Mouse (Mus musculus) layer of hippocampus, adult 9-10 months (tissue): ENCODE results near the gene Fam43b.
A peak's percentile ranks its signal among the peaks of the same experiment; 100 is the strongest.

Source experiments
- DNase-seq: peaks from one replicate; pipeline ENCODE4 v3.0.0; 2022; ENCODE audit warnings: low spot score

Gene Fam43b

DNA sequence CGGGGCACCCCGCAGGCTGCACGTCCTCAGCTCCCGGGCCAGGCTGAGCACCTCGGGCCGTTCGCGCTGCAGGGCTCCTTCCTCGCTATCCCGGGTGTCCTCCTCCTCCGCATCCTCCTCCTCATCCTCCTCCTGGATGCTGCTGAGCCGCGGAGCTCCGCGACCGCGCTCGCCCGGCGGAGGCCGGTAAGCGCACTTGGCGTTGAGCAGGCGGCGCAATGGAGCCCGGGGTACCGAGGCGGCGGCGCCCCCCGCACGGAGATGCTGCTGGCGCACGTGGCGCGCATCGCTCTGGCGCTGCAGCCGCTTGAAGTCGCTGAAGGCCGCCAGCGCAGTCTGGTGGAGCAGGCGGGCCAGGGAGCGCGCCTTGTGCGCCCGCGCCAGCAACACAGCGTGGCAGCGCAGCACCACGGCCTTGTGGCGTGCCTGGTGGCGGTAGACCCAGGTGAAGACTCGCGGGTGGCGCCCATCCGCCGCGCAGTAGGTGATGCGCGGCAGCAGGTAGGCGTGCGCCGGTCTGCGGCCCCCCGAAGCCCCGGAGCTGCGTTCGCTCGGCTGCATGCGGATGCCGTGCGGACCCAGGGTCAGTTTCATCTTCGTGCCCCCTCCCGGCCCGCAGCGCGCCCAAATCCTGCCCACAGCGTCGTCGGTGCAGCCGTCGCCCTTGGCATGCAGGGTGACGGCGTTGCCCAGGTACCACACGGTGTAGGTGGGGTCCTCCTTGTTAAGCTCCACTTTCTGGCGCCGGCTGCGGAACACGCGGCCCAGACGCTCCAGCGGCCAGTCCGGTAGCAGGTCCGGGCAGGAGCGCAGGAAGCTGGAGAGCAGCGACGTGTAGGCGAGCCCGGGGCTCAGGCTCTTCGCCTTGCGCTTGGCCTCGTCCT lies 999 bp downstream of the Fam43b start:
- no peak for DNase-seq

DNA sequence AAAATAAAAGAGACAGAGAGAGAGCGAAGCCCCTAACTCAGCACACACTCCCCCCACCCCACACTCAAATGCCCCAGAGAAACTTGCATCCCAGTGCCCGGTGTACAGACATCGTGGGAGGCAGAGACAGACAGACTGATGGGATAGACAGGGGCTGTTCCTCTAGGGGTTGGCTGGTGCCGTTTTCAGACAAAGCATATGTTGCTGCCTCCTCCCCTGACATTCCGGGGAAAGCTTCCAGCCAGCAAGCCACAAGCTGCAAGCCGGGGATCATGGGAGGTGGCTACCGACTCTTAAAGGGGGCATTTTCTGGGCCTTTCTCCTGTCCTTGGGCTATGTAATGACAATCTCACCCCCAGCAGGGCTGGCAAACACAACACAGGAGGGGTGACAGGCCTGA lies 2.6 kb downstream of the Fam43b start:
- DNase-seq: no peak

DNA sequence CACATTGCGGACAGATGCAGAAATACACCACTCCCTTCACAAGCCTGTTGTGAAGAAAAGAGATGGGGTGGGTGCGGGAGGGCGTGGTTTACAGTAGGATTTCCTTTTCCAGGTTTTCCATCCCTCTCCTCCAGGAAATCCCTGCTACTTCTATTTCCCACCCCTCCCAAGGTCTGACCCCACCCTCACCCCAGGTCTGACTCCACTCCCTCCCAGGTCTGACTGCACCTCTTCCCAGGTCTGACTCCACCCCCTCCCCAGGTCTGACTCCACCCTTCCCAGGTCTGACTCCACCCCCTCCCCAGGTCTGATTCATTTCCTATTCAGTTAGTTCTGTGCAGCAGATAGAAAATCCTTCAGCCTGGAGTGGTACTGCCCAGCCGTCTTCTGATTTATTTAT lies 12.5 kb downstream of the Fam43b start:
- DNase-seq: no peak

DNA sequence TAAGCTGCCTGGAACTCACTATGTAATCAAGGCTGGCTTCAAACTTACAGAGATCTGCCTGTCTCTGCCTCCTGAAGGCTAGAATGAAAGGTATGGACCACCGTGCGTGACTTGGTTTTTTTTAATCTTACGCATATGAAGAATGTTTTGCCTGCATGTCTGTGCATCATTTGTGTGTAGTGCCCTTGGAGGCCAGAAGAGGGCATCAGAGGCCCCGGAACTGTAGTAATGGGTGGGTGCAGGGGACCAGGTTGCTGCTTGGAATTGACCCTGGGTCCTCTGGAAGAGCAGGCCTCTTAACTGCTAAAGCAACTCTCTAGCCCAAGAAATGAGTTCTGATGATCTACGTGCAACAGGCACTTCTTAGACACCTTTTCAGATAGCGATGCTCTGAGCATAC lies 13.9 kb downstream of the Fam43b start:
- DNase-seq: no peak

DNA sequence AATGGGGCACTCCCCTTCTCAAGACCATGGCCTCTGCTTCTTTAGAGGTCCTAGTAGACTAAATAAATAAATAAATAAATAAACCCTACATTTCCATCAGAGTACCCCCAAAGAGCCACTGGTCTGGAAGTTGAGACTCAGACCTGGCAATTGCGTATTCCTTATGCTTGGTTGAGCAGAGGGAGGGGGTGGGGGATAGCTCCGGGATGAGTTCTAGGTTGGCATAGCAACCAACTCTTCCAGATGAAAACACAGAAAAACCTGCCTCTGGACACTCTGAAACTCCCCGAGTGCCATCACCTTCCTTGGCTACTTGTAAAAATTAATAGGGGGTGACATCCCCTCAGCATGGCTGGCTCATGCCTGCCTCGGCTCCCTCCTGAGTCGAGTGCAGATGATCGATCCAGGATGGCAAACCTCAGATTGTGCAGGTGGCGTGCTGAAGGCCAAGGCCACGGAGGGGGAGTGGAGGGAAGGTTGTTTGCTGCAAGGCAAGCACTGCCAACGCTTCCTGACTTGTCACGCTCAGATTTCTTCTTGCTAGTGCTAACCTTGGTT lies 16.1 kb downstream of the Fam43b start:
- no peak for DNase-seq

DNA sequence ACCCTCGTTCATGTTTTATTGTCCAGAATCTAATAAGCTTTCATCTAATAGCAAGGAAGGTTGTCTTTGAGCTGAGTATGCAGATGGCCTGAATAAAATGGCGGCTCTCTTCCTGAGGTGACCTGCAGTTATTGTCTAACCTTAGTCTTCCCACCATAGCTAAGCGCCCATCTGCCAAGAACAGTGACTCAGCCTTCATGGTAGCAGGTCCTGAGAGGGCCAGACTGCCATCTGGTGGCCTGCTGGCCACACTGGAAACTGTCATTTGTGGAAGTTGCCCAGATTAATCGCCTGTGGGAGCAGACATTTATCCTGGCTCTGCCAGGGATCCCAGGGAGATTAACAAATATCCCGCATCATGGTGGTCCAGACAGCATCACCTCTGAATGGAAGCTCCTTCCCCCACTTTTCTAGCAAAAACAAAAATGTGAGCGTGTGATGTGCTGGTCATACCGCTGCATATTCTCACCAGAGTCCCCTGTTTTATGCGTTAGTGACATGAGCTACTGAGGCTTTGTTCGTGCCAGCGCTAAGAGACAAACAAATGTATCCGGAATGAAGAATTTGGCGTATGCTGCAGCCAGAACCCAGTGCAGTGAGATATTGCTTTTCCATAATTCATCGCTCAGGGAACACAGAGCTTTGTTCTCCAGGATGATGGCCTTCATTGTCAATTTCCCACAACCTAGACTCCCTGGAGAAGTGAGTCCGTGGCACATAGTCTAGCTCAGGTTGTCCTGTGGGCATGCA lies 17.1 kb downstream of the Fam43b start:
- peak; percentile 56 for DNase-seq

DNA sequence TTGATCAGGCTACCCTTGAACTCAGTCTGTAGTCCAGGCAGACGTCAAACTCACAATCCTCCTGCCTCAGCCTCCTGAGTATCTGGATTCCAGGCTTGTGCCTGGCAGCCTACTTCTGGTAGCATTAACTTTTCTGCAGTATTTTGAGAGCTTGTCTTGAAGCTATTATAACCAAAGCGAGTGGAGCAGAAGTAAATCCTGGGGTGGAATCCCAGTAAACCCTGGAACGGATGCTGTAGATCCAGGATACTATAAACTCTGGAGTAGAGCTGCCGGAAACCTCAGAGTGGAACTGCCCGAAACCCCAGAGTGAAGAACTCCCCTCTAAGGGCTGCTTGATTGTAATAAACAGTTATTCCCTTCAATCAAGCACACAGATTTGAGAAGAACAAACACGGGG lies 18.8 kb downstream of the Fam43b start:
- no peak for DNase-seq

DNA sequence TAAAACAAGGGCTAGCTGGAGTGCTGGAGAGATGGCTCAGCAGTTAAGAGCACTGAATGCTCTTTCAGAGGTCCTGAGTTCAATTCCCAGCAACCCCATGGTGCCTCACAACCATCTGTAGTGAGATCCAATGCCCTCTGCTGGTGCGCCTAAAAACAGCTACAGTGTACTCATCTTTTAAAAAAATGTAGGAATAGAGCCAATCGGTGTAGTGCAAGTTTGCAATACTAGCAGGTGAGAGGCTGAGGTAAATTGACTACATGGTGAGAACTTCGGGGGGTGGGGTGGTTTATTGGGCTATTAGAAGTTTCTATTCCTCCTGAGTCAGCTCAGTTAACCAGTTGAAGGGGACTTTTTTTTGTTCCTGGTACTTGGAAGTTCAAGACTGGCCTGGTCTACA lies 21.2 kb downstream of the Fam43b start:
- DNase-seq: no peak

DNA sequence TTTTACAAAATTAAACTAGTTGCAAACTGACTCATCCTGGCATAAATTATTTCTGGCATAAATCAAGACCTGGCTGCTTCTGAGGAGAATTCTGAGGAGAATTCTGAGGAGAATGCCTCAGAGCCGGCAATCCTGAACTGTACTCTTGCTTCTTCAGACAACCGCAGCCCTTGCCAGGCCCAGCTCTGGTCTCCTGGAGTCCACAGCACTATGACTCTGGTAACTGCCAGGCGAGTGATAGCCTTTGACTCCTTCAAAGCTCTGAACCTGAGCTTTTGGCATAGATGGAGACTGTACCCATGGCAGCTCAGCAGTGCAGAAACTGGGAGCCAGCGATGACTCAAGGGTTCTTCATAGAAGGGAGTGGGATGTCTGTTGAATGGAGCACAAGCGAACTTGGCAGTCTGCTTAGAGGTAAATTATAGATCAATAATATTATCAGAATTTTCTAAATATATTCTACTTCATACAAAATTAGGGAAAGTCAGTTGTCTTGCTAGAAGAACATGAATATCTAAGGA lies 25.3 kb downstream of the Fam43b start:
- no peak for DNase-seq

DNA sequence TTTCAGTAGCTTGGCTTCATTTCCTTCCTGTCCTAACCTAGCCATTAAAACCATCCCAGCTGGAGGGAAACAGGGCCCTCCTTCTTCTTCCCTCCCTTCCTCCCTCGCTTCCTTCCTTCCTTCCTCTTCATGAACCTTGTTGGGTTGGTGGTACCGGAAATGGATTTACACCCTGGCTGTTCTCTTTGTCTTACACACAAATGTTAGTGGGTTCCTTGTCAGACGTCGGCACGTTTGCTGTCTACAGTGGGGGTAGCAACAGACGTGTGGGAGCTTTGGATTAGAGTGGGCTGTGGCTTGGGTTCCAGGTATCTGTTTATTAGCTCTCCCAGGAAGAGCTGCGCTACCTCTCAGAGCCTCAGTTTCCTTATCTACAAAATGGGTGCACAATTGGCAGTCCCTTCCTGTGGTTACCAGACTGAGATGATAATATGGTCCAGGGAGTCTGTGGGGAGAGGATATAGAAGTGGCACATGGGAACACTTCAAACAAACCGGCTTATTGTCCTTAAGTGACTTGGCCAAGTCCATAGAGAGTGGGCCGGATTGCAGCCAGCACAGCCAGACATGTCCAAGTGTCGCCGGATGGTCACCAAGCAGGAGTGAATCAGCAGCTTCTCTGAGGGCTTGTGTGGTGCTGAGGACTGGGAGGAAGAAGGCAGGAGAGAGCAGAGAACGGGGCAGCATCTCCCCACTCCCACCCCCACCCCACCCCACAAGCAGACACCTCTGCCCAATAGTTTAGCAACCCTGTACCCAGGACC lies 27.6 kb downstream of the Fam43b start:
- DNase-seq: no peak

DNA sequence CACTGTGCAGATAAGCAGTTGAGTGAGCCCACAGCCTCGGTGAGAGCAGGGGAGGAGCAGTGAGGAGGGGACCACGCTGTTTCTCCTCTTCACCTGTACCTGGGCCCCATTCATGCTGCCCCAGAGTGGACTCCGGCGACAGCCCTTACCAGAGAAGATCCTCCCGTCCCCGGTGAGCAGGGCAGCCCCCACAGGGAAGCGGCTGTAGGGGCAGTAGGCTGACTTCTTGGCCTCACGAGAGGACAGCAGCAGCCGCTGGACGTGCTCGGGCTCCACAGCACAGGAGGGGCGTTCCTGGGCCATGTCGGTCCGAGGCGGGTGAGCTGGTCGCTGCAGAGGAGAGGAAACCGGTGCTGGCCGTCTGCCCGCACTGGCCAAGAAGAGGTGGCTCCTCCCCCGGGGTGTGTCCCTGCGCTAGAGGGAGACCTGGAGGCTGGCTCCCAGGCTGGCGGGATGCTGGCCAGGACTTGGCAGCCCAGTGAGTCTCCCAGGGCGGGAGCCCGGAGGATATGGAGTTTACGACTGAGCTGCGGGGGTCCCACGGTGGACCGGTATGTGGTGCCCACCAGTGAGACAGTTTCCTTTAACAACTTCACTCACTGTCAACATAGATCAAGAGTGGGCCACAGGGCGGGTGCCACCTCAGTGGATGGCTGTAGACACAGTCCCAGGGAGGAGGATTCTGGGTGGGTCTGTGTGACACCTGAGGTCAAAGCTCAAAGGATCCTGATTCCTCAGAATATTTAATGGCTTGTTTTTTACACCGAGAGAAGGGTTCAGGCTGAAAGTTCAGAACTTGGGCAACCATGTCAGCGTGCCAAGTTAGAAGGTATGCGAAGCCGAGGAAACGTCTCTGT lies 28.5 kb downstream of the Fam43b start, which contains the start of gene Cda:
TSS of gene Cda (minus strand) at position 352 of the 857 bp plus-strand sequence.
- DNase-seq: no peak

DNA sequence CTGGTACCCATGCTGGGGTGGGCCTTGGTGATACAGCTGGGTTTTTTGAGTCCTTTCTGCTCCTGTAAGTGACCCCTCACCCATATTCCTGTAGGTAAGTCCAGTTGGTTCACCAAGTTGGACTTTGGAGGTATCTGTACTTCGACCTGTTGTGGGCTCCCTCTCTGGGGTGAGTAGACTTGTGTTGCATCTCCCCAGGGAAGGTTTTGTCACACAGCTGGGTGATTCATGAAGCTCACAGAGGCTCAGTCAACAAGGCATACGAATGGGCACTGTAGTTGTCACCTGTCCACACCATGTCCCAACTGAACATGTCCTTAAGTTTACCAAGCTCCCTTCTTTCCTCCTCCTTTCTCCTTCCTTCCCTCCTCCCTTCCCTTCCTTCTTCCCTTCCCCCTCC lies 29.8 kb downstream of the Fam43b start:
- DNase-seq: no peak

DNA sequence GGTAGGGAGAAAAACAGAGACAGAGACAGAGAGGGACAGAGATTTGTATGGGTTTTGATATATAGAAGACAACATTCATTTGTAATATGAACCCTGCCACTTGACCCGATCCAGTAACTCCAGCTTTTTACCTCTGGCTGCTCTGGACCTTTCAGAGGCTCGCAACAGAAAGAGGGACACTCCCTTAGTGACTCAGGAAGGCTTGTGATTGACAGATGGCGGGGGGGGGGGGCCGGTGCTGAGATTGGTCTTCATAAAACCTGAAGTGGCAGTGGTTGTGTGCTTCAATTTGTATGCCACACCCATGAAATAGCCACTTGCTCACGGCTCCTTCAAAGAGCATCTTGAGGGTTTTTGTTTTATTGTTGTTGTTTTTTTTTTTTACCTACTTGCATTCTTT lies 32.8 kb downstream of the Fam43b start:
- no peak for DNase-seq

DNA sequence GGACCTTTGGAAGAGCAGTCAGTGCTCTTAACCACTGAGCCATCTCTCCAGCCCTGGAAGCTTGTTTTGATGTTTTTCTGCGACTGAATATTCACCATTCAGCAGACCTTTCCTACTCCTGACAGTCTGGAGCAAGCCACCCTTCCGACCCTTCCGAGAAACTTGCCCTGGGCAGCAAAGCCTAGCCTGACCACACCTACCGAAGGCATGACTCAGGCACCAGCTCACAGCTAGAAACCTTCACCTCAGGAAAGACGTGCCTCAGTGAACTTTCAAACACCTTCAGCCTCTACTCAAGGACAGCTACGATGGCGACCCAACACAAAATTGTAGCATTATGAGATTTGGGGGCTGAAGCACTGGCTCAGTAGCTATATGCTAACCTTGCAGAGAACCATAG lies 33.4 kb downstream of the Fam43b start:
- DNase-seq: no peak

DNA sequence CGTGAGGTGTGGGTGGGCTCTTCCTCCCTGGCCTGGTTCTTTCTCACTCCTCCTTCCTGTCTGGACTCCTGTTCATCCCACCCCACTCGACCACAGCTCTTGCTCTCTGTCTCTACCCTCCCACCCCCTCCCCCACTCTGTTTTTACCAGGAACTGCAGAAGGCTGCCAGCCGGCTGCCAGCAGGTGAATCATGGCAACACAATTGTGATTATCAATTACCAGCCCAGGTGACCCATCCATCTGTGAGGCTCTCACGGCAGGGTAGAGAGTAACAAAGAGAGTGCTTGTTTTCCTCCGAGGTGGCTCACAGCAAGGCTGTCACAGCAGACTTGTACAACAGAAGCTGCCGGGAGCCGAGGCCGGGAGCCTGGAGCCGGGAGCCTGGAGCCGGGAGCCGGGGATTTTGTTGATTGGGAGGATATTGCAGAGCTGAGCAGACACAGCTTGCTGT lies 34.9 kb downstream of the Fam43b start:
- DNase-seq: no peak

DNA sequence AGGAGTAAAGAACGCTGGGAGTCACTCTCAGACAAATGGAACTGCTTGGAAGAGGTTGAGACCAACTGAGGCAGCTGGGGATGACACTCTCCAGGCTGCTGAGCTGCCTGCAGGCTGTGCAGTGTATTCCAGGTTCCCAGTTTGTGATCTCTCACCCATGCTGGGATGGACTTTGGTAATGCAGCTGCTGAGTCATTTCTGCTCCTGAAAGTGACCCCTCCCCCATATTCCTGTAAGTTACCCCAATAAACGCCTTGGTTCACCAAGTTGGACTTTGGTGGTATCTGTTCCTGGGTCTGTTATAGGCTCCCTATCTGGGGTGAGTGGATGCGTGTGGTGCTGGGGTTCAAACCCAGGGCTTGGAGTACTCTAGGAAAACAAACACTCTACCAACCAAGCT lies 38.2 kb downstream of the Fam43b start:
- no peak for DNase-seq

DNA sequence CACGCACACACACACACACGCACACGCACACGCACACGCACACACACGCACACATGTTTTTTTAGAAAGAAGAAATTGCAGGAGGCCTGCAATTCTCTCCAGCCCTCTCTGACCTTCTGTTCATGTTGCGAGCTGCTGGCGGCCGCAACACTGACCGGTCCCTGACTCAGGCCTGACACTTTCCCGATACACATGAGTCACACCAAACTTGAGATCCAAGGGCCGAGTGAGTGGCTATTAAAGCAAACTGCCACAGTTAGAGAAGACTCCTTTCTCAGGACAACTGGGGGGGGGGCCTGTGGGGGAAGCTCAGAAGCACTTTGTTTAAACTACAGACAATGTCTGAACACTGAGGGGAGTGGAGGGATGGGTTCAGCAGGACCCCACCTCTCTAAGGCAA lies 39.8 kb downstream of the Fam43b start:
- no peak for DNase-seq

DNA sequence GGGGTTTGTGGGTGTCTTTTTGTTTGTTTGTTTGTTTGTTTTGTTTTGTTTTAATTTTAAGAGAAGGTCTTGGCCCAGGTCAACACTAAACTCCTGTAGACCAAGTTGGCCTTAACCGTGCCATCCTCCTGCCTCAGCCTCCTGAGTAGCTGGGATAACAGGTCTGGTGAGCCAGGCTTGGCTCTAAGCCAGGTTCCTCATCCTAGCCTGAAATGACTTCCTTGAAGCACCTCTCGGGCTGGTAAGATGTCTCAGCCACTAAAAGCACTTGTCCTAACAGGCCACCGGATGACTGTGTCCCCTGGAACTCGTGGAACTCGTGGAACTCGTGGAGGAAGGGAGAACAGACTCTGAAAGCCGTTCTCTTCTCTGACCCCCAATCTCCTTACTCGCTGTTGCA lies 40.2 kb downstream of the Fam43b start:
- no peak for DNase-seq

DNA sequence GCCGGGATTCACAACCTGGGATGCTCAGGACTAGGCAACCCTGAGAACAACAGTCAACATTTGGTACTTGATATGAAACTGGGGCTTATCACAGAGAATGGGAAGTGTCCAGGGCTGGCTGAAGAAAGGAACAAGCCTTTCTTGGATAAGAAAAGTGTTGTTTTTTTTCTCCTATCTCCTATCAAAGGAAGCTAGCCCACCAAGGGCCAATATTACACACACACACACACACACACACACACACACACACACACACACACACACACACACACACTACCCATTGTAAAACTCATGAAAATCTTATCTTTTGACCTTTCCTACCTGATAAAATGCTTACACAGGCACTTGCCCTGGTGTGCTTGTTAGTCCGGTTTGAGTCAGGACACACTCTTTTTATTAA lies 40.8 kb downstream of the Fam43b start:
- no peak for DNase-seq

DNA sequence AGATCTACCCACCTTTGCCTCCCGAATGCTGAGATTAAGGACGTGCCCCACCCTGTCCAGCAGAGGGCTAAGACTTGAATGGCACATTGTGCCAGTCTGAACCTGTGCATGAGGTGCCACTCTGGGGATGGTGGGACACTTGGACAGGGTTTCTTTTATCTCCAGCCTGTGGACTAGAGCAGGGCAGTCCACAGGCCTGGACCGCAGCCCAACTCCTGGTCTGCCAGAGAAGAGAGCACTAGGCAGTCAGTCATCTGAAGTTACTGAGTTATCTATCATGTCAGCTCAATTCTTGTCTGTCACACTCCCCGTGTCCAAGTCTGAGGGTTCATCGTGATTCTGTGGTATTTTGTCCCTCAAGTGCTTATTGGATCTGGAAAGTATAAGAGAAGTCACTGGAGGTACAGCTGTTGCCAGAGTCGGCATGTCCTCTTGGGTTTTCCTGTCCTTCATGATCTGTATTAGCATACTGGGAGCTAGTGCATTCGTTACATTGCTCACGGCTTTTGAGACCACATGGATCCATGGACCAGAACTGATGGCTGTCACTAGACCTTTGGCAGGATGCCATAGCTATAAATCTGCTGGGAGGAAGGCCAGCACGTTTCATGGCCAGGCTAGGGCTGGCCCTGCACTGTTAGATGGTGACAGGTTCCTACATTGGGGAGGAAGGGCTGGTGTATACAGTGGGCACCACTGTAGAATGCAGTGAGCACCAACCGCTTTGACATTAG lies 42.7 kb downstream of the Fam43b start:
- no peak for DNase-seq
